Mouse (Mus musculus) 3T3-L1 (cell line): ENCODE data around the gene Dlg4.

ENCODE experiments used
- DNase-seq: peaks from one replicate; pipeline ENCODE4 v3.0.0-alpha.2; 2015; ENCODE audit warnings: low read depth, low spot score

The Dlg4 gene

DNA sequence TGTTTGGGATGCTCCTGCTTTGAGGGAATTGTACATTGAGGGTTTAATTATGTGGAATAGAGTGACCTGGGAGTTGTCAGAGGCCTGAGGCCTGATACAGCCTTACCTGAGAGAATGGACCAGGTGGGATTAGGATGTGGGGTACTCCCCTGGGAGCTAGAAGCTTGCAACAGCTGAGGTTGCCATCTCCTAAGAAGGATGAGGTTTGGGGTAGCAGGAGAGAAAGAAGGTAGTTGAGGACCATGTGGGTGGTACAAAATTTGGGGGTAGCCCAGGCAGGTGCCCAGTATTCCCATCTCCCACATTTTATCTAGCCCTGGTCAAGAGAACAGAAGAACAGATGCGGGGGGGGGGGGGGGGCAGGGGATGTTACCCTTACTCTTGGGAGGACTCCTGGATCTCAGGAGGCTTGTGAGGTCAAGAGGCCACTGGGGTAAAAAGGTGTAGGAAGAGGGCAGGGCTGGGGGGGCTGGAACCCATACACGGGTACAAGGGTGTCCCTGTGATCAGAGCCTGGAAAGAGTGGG is 2.8 kb downstream of the Dlg4 start:
- no peak for DNase-seq

DNA sequence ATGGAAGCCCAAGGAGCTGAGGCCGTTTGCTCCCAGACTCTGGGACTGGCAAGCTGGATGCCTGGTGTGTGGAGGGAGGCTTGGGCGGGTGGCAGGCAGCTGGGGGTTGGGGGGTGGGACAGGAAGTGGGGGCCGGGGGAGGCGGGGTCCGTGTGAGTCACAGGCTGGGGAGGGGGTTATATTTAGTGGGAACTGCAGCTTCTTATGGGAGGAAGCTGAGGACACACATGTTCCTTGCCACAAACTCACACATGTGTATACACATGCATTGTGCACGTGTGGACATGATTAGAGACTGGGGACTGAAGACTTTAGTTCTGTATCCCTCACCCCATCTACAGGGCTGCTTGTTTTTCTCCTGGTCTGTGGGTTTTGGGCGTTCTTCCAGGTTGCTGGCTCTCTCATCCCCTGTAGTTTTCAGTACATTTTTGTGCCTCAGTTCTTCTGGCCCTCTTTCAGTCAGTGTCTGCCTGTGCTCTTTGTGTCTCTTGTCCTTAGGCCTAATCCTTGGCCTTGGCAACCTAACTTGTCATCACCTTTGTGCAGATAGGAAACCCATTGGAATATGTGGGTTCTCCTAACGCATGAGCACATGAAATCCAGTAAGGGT is 3.4 kb downstream of the Dlg4 start:
- DNase-seq, result peak; percentile 68

DNA sequence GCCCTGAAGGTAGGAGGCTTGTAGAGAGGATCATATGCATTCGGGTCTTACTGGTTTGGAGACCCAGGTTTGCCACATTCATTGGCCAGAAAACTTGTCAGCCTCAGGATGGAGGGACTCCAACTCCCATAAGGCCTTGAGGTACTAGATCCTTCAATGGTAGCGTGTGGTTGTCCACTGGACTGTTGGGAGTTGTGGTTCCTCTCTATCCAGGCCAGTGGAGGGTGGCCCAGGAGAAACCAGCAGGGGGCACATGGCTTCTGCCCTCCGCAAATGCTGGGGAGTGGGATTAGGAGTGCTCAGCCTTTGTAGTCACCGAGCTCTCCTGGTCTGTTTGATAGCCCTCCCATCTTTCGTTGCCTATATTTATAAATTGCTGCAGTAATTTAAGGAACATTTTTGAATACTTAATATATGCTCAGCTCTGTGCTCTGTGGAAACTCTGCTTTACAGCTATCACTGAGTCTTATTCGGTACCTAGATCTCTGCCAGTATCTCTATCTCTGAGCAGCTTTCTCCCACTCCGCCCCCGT is 4.1 kb downstream of the Dlg4 start:
- DNase-seq, result peak; percentile 96

DNA sequence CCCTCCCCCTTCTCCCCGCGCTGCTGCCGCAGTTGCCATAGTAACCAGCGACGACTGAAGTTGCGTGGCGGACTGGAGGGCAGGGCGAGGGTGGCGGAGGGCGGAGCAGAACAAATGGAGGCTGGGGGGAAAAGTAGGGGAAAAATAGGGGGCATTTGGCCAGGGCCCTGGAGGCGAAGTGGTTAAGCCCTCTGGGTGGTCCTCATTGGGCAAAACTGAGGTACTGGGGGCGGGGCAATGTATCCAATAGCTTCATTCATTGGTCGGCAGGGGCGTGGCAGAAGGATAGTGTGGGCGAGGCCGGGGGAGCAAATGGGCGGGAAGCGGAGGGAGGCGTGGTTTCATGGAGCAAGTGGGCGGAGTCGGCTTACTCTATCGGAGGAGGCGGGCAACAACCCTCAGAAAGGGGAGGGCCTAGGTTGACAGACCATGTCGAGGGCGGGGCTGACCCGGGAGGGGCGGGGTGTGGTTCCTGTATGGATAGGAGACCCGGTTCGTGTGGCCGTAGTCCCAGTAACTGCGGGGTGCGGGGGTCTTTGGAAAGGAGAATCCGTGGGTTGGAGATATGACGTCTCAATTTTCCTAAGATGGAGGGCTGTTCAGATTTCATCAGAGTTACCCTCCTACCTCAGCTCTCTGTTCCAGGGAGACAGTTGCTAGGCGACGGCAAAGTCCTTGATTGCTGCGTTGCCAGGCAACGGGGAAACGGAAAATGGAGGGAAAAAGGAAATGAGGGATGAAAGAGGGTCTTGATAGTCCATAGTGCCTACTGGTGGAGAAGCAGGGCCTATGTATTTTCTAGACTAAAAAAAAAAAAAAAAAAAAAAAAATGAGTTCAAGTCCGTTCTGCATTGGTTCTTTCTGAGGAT is 4.8 kb downstream of the Dlg4 start:
- peak; percentile 96 for DNase-seq

DNA sequence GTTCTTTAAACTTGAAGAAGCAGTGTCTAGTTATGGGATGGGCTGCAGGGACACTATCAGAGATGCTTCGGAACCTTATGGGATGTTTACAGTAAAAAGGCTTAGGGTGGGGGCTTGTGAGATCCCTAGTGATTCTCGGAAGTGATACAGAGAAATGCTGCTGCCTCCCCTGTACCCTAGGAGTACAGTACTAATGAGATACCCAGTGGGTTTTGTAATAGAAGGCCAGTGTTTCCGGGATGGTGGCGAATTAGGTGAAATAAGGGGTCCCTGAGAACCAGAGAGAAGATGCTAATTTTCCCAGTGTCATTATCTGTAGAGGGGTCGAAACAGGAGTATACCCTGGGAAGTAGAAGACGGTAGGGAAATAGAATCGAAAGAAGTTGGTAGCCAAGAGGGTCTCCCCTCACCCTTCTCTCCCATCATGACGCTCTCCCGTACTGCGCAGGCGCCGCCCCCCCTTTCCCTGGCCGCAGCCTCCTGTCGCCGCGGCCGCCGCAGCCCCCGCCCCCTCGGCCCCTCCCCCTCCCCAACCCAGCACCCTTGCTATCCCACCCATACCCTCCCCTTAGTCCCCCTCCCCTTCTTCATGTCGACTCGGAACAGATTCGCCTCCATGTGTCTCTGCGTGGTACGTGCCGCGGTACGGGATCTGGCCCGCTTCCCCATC is 6.9 kb downstream of the Dlg4 start:
- no peak for DNase-seq

DNA sequence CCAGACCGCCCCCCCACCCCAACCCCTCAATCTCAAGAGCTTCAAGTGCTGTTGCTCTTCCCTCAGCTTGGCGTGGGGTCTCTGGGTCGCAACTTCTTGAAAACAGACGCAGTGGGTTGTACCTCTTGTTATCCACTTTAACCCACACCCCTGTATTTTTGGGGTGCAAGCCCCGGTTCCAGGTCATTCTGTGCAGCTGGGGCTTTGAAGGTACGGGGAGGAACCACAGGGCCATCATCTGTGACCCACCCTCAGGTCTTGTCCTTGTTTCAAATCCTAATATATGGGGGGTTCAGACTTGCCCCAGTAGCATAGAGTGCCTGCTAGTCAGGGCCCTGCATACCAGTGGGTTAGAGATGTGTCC is 7.4 kb downstream of the Dlg4 start:
- no peak for DNase-seq

DNA sequence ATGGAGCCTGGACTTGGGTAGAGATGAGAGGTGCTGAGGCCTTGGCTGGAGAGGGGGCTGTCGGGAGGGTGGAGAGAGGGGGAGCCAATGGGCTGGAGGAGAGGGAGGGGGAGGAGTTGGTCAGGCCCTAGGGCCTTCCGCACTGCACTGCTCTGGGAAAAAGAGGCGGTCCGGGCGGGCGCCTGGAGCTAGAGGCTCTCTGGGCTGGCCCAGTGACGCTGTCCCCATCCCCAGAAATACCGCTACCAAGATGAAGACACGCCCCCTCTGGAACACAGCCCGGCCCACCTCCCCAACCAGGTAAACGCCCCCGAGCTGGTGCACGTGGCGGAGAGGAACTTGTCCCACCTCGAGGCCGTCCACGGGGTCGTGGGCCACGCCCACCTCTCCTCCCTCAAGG is 9.9 kb downstream of the Dlg4 start:
- peak; percentile 92 for DNase-seq

DNA sequence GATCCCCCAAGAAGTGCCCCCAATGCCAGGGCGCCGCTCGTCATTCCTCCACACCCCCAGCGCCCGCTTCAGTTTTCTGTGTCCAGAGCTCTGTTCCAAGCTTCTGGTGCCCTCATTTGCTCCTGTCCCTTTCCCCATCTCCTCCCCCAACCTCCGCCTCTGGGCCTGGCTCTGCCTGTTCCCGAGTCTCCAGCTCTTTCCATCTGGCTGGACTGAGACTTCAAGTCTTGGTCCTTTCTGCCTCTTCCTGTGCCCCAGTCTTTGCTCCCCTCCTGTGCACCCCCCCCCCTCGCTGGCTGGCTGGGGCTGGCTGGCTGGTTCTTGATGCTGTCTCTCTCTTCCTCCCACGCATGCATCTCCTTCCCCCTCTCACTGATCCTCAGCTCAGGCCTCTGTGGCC is 10.7 kb downstream of the Dlg4 start:
- peak; percentile 69 for DNase-seq

DNA sequence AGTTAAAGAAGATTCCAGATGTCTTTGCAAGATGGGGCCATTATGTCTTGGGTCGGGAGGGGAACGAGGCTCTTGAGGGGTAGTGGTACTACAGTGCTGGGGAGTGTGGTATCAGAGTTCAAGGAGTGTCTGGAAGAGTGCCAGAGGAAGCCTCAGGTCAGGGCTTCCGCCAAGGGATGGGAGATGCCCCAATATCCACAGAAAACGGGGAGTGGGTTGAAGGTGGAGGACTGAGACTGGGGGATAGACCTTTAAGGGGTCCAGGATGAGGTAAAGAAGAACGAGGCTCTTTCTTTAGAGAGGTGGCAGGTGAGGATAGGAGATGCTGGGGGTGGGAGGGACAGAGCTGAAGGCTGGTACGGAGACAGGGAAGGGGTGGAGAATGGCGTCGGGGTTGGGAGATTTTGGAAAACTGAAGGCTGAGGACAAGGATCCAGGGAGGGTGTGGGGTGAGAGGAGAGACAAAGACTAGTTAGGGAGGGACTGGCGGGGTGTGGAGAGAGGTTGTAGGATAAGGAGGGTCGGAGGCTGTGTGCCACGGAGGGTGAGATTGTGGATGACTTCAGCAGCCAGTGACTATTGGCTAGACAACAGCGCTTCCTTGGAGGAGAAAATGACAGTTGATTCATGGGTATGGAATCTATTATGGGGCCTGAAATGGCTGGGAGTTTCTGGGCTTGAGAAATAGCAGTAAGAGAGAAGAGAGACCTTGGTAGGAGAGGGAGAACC is 11.8 kb downstream of the Dlg4 start:
- DNase-seq, result peak; percentile 85

DNA sequence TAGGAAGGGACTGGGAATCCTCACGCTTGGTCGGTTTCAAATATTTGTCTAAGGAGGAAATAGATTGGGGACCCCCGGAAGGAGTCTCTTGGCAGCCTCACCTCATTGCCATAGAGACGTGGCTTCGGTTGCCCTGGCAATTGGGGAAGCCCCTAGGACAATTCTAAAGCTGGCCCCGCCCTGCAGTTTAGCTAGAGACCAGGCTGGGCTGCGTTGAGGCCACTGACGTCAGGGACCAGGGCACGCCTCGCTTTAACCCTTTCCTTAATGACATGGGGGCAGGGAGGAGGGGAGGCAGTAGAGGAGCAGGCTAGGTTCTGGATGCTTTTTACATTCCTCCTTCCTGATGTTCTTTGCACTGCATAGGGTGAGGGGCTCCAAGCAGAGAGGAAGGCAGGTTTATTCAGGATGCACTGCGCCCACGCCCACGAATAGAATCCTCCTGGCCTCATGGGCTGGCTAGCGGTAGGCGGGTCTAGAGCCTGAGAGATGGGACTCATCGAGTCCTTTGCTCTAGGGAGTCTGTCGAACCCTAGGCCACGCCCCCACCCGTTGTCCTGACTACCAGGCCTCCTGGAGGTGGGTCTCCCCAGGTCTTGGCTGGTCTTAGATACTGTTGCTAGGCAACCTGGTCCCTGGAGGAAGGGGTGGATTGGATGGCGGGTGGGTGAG is 12.5 kb downstream of the Dlg4 start:
- peak; percentile 95 for DNase-seq

DNA sequence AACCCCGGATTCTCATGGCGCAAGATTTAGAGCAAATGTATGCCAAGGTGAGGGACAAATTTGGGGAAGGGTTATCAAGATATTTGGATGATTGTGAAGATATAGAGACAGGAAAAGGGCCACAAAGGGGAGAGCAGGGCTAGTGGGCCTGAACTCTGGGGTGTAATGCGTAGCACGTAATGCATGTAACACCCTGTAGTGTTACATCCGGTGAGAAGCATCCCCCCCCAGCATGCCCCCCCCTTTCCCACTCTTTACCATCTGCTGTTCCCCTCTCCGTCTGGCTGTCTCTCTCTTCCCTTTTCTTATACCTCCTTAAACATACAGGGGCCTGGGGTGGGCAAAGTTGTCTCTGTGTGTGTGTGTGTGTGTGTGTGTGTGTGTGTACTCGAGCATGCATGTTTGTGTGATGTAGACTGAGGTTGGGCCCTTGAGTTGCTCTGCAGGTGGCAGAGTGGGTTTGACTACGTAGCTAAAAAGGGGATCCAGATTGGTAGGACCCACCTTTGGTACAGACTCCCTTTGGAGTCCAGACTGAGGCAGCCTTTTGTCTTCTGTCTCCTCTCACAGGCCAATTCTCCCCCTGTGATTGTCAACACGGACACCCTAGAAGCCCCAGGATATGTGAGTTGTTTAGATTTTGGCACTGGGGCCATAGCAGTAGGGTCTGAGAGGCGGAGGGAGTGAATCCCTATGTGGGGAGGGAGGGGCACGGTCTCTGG is 13.2 kb downstream of the Dlg4 start:
- no peak for DNase-seq

DNA sequence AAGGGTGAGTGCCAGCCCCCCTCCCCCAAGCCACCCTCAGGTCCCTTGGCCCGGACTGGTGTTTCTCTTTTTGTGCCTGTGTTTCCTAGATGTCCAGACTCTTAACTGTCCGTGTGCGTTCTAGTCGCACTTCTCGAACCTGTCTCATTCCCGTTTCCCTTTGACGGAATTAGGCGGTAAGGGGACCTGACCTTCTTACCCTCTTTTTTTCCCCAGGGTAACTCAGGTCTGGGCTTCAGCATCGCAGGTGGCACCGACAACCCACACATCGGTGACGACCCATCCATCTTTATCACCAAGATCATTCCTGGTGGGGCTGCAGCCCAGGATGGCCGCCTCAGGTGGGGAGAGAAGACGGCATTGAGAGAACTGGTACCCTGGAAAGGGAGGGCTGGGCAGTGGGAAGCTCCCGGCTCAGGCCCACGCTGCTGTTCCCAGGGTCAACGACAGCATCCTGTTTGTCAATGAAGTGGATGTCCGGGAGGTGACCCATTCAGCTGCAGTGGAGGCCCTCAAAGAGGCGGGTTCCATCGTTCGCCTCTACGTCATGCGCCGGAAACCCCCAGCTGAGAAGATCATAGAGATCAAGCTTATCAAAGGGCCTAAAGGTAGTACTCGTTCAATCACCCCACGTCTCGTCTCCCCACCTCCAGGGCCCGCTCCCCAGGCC is 14.0 kb downstream of the Dlg4 start:
- no peak for DNase-seq

DNA sequence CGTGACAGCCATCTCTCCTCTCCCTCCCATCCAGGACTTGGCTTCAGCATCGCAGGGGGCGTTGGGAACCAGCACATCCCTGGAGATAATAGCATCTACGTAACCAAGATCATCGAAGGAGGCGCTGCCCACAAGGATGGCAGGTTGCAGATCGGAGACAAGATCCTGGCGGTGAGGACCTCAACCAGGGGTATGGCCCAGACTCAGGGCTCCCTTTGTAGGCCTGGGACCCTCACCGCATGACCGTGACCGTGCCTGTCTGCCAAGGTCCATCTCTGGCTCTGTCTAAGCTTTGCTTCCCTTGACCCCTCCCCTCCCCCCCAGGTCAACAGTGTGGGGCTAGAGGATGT is 14.6 kb downstream of the Dlg4 start:
- DNase-seq, result no peak

DNA sequence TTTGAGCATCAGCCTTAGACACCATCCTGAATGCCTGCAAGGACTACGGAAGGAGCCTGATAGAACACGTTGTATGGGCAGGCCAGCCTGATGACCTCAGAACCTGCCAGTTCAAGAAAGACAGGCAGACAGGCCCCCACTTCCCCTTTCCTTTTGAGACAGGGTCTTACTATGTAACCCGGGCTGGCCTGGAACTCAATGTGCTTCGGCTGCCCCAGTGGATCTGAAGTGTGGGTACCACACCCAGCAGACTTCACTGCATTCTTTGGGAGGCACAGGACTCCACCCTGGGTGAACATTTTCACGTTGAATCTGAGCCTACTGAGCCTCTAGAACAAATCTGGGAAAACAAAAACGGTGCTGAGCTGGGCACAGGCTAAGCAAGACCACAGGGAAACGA is 21.4 kb downstream of the Dlg4 start:
- no peak for DNase-seq

DNA sequence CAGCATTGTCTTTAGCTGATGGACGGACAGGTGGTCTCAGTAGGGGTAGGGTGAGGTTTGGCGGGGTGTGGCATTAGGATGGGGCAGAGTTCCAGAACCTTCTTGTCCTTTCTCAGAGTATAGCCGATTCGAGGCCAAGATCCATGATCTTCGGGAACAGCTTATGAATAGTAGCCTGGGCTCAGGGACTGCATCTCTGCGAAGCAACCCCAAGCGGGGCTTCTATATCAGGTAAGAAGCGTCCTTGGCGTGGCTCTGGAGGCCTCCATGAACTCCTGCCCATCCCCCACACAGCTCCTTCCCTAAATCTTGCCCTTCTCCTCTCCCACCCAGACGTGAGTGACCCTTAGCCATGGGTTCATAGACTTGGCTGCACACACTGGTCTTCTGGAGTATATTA is 22.9 kb downstream of the Dlg4 start:
- no peak for DNase-seq

DNA sequence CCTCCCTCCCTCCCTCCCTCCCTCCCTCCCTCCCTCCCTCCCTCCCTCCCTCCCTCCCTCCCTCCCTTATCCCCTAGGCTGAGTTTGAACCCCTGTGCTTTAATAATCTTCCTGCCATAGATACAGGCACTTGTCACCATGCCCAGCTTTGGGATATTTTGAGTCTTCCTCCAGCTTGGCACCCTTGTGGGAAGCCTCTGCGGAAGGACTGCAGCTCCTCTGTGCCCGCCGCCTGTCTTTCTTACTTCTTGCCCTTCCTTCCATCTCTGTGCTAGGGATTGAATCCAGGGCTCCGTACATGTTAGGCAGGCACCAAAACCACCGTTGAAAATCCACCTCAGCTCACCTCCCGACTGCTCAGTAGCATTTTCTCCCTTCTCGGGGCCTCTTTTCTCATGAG is 23.4 kb downstream of the Dlg4 start:
- no peak for DNase-seq

DNA sequence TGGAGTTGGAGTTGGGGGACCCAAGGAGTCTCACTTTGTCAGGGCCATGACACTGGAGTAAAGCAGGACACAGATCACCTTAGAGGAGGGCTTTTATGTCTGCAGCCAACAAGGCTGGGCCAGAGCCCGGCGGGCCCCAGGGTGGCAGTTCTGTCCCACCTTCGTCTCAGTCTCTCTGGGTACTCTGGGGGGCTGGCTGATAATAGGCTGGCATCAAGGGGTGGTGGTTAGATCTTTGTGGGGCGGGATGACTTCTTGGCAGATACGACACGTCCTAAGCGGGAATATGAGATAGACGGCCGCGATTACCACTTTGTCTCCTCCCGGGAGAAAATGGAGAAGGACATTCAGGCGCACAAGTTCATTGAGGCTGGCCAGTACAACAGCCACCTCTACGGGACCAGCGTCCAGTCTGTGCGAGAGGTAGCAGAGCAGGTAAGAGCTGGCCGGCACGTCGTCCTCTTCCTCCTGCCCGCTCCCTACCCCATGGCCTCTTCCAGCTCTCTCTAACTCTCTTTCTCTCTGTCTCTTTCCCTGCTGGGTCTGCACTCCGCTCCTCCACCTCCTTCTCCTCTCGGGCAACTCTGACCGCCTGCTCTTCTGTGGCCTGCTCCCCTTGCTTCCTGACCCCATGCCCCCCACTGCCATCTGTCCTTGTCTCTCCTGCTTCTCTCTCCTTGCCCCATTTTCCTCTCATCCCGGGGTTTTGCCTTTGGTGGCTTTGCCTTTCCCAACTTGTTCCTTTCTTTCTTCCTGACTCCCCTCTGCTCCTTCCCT is 25.8 kb downstream of the Dlg4 start:
- DNase-seq, result no peak

DNA sequence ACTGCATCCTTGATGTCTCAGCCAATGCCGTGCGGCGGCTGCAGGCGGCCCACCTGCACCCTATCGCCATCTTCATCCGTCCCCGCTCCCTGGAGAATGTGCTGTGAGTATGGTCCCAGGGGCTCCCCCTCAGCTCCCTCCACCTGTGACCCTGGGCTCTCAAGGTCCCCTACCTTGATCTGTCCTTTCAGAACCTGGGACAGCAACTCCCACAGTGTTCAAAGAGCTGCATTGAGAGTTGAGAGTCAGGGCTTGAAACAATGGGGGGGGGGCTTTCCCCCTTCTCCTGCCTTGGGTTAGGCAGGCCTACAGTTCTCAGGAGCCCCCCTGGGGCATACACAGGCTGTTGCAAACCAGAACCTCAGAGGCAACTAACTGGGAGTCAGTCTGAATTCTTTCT is 26.9 kb downstream of the Dlg4 start:
- no peak for DNase-seq

DNA sequence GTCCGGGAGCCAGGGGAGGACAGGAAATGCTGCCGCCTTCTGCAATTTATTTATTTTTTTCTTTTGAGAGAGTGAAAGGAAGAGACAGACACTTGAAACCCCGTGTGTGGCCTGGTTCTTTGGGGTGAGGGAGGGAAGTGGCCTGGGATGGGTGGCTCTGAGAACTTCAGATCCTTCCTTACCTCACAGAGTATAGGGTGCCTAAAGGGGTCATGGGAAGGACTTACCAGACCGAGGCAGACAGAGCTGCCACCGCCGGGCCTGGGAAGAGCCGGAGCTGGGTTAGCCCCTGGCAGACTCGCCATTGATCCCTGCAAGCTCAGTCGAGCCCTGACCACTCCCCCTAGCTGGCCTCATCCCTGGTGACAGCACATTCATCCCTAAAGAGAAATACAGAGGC is 28.7 kb downstream of the Dlg4 start:
- DNase-seq, result no peak
